Mouse (Mus musculus) myocyte (in vitro differentiated cells): Measurements from ENCODE around the gene Cers6. TPM values are rescaled to one million over a fixed set of nuclear protein-coding genes. Genes with fewer than 3 reads are reported as not detected.

Source experiments
- H3K27me3 ChIP-seq: one replicate; pipeline ENCODE4 v1.6.1; 2011; ENCODE audit not compliant: control insufficient read depth, insufficient read depth, insufficient read length
- H3K36me3 ChIP-seq: one replicate; pipeline ENCODE4 v1.6.1; 2011; ENCODE audit not compliant: control insufficient read depth, insufficient read depth
- H3K4me2 ChIP-seq: one replicate; pipeline ENCODE4 v1.6.1; 2011; ENCODE audit warnings: low read depth, control low read depth
- H3K4me3 ChIP-seq: one replicate; pipeline ENCODE4 v1.5.1; 2011; ENCODE audit warnings: mild to moderate bottlenecking, control low read depth, moderate library complexity
- H3K79me2 ChIP-seq: one replicate; pipeline ENCODE4 v1.6.1; 2011; ENCODE audit not compliant: control insufficient read depth, insufficient read depth
- H3ac ChIP-seq: one replicate; pipeline ENCODE4 v1.6.1; 2011; ENCODE audit not compliant: control insufficient read depth, insufficient read length
- CEBPB ChIP-seq: IDR thresholded peaks from 2 replicates; pipeline ENCODE4 v1.6.1; 2011; ENCODE audit warnings: mild to moderate bottlenecking, moderate library complexity; ENCODE audit not compliant: poor library complexity, insufficient read depth, severe bottlenecking
- E2F4 ChIP-seq: IDR thresholded peaks from one replicate; pipeline ENCODE4 v1.6.1; 2011; ENCODE audit warnings: mild to moderate bottlenecking, control low read depth, moderate library complexity; ENCODE audit not compliant: insufficient read depth
- MAX ChIP-seq: IDR thresholded peaks from one replicate; pipeline ENCODE4 v1.6.1; 2011; ENCODE audit warnings: low read depth, mild to moderate bottlenecking, control low read depth
- MYOD1 ChIP-seq, 3 experiments: IDR thresholded peaks; one replicate each; pipeline ENCODE4 v1.6.1; 2011; ENCODE audit warnings: control low read depth in 2 of 3, low read depth in 2 of 3, mild to moderate bottlenecking in 2 of 3, moderate library complexity in 1 of 3; ENCODE audit not compliant: insufficient read length in 2 of 3, control insufficient read depth in 1 of 3
- MYOG ChIP-seq, 3 experiments: IDR thresholded peaks; one replicate each; pipeline ENCODE4 v1.6.1; 2011; ENCODE audit warnings: control low read depth in 2 of 3, low read depth in 2 of 3, mild to moderate bottlenecking in 2 of 3; ENCODE audit not compliant: insufficient read length in 2 of 3, control insufficient read depth in 1 of 3, insufficient read depth in 1 of 3
- POLR2A ChIP-seq: IDR thresholded peaks from one replicate; pipeline ENCODE4 v1.6.1; 2011; ENCODE audit warnings: low read depth, mild to moderate bottlenecking, control low read depth, moderate library complexity; ENCODE audit not compliant: insufficient read length
- POLR2AphosphoS2 ChIP-seq: IDR thresholded peaks from one replicate; pipeline ENCODE4 v1.6.1; 2011; ENCODE audit warnings: low read depth, control low read depth; ENCODE audit not compliant: insufficient read length
- REST ChIP-seq: IDR thresholded peaks from one replicate; pipeline ENCODE4 v1.6.1; 2011; ENCODE audit warnings: mild to moderate bottlenecking, control low read depth, moderate library complexity; ENCODE audit not compliant: insufficient read depth, insufficient read length
- SRF ChIP-seq: IDR thresholded peaks from one replicate; pipeline ENCODE4 v1.6.1; 2011; ENCODE audit warnings: low read depth; ENCODE audit not compliant: control insufficient read depth, insufficient read length
- TCF12 ChIP-seq: IDR thresholded peaks from one replicate; pipeline ENCODE4 v1.6.1; 2011; ENCODE audit warnings: mild to moderate bottlenecking, control low read depth; ENCODE audit not compliant: poor library complexity, insufficient read depth, severe bottlenecking
- TCF3 ChIP-seq: IDR thresholded peaks from one replicate; pipeline ENCODE4 v1.6.1; 2011; ENCODE audit warnings: low read depth, control low read depth; ENCODE audit not compliant: insufficient read length
- USF1 ChIP-seq: IDR thresholded peaks from one replicate; pipeline ENCODE4 v1.6.1; 2011; ENCODE audit warnings: low read depth, mild to moderate bottlenecking, control low read depth, moderate library complexity
- polyA plus RNA-seq: library from polyadenylated mRNA; unstranded; fragments of >200 nt; fragmentation: generic; extraction: Trizol; gene quantifications from one replicate; pipeline ENCODE4 v1.2.1, GENCODE M21; 2012; ENCODE audit warnings: missing spikeins

The Cers6 gene
- polyA plus RNA-seq, 1 experiment: 16.5 TPM

- H3K36me3 ChIP-seq: no peaks in the 10 kb centered on the region
- H3K27me3 ChIP-seq: no peaks in the 10 kb centered on the region
- no peak overlapping the region for H3K4me3 ChIP-seq
- H3K79me2 ChIP-seq: no peaks in the 10 kb centered on the region
- H3ac ChIP-seq: no peak overlapping the region
- TF ChIP-seq TCF3 (no peak), POLR2AphosphoS2 (no peak), TCF12 (no peak), MAX (no peak), MYOD1 (IDR thresholded peaks at IDR 0.05; ENCODE audit: control insufficient read depth in 1 of 3, insufficient read length in 2 of 3, low read depth in 2 of 3) (no peak), MYOG (IDR thresholded peaks at IDR 0.05; ENCODE audit: control insufficient read depth in 1 of 3, insufficient read depth in 1 of 3, insufficient read length in 2 of 3, low read depth in 2 of 3) (no peak), POLR2A (no peak), CEBPB (no peak), USF1 (no peak)
- H3K4me2 ChIP-seq: no peak overlapping the region
These were observed 142.8 kb downstream of the Cers6 start for GRCm38 (mm10) chr2:69004001-69004400.

DNA sequence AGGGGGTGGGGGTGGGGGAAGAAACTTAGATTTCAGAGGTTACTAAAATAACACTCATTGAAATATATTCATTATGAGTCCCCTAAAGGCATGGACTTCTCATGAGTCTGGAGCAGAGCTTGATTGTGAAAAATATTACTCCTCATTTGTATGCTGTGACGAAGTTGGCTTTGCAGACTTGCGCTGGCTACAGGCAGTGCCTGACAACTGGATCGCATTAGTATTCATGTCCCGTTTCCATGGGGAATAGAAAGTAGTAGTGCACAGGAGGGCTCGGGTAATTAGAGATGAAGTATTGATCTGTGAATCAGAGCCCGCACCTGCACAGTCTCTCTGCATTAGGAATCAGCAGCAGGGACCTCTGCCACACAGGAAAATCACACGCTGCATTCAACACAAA, 150.2 kb downstream of the Cers6 start:
- TF ChIP-seq CEBPB (no peak), POLR2A (no peak), USF1 (no peak), MYOD1 (IDR thresholded peaks at IDR 0.05; ENCODE audit: control insufficient read depth in 1 of 3, insufficient read length in 2 of 3, low read depth in 2 of 3) (no peak), MAX (no peak), TCF3 (no peak), E2F4 (no peak), MYOG (IDR thresholded peaks at IDR 0.05; ENCODE audit: control insufficient read depth in 1 of 3, insufficient read depth in 1 of 3, insufficient read length in 2 of 3, low read depth in 2 of 3) (no peak), REST (no peak), POLR2AphosphoS2 (no peak), TCF12 (no peak), SRF (no peak)
- Histone ChIP-seq H3K36me3 (no peaks in the 10 kb centered on the region), H3K4me3 (no peak overlapping the region), H3K79me2 (peaks cover 20% of the 10 kb centered on the region), H3K4me2 (no peak overlapping the region), H3ac (no peak overlapping the region), H3K27me3 (no peaks in the 10 kb centered on the region)

DNA sequence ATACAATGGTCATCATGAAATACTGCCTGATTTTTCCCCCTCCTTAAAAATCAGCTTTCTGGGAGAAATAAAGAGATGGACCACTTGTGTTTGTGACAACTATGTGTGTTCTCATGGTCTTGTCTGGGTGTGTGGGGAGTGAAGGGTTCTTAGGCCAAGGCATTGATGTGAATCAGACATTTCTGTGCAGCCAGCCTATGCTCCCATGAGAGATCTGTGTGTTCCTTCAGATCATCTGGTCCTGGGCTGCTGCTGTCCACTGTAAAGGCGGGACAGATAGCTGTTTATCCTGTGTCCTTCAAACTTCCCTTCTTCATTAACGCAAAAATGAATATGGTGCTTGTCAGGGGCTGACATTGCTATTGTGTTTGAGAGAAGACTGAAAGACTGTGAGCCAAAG, 150.6 kb downstream of the Cers6 start:
- Histone ChIP-seq H3K27me3 (no peaks in the 10 kb centered on the region), H3K36me3 (no peaks in the 10 kb centered on the region), H3K4me3 (no peak overlapping the region), H3ac (no peak overlapping the region), H3K79me2 (peaks cover 20% of the 10 kb centered on the region), H3K4me2 (no peak overlapping the region)
- no peak for TF ChIP-seq MYOG (IDR thresholded peaks at IDR 0.05; ENCODE audit: control insufficient read depth in 1 of 3, insufficient read depth in 1 of 3, insufficient read length in 2 of 3, low read depth in 2 of 3)
- TF ChIP-seq E2F4: no peak
- no peak for TF ChIP-seq SRF
- TF ChIP-seq MYOD1 (IDR thresholded peaks at IDR 0.05; ENCODE audit: control insufficient read depth in 1 of 3, insufficient read length in 2 of 3, low read depth in 2 of 3): no peak

- no peaks in the 10 kb centered on the region for H3K36me3 ChIP-seq
- TF ChIP-seq POLR2AphosphoS2: no peak
- no peak for TF ChIP-seq USF1
- TF ChIP-seq MYOG (IDR thresholded peaks at IDR 0.05; ENCODE audit: control insufficient read depth in 1 of 3, insufficient read depth in 1 of 3, insufficient read length in 2 of 3, low read depth in 2 of 3): peak in 1 of 3 experiments; percentile 18
- no peak for TF ChIP-seq E2F4
- TF ChIP-seq REST: no peak
- no peak for TF ChIP-seq TCF3
- TF ChIP-seq MYOD1 (IDR thresholded peaks at IDR 0.05; ENCODE audit: control insufficient read depth in 1 of 3, insufficient read length in 2 of 3, low read depth in 2 of 3): peak in 2 of 3 experiments; percentile 21 to 30
- TF ChIP-seq SRF: no peak
- peaks cover 34% of the 10 kb centered on the region for H3K79me2 ChIP-seq
- H3K4me2 ChIP-seq: no peak overlapping the region
- H3K4me3 ChIP-seq: no peak overlapping the region
- no peaks in the 10 kb centered on the region for H3K27me3 ChIP-seq
- H3ac ChIP-seq: no peak overlapping the region
These were observed 153.0 kb downstream of the Cers6 start for GRCm38 (mm10) chr2:69014241-69014640.

GRCm38 (mm10) chr2:69015172-69015724, 154.0 kb downstream of the Cers6 start:
- Histone ChIP-seq H3K4me3 (no peak overlapping the region), H3K4me2 (no peak overlapping the region), H3ac (no peak overlapping the region), H3K27me3 (no peaks in the 10 kb centered on the region), H3K36me3 (no peaks in the 10 kb centered on the region), H3K79me2 (peaks cover 36% of the 10 kb centered on the region)
- TF ChIP-seq TCF12 (no peak), REST (no peak), CEBPB (no peak), SRF (no peak), USF1 (no peak), MYOD1 (IDR thresholded peaks at IDR 0.05; ENCODE audit: control insufficient read depth in 1 of 3, insufficient read length in 2 of 3, low read depth in 2 of 3) (no peak), POLR2A (no peak)
